Mouse (Mus musculus) frontal cortex, postnatal 36 days (tissue): ENCODE data around the gene Rhod.
"Not testable (repeated sequence)": the region's sequence is repeated elsewhere in the genome, so short reads cannot be mapped to it uniquely, and the experiment has no call there.

ENCODE experiments used
- DNase-seq, 2 experiments: peaks; one replicate each; pipeline ENCODE4 v3.0.0; 2022; ENCODE audit warnings: low spot score in 2 of 2

The Rhod gene

GRCm38 (mm10) chr19:4409062-4409461, 30.2 kb downstream of the Rhod start:
- DNase-seq = no peak

DNA sequence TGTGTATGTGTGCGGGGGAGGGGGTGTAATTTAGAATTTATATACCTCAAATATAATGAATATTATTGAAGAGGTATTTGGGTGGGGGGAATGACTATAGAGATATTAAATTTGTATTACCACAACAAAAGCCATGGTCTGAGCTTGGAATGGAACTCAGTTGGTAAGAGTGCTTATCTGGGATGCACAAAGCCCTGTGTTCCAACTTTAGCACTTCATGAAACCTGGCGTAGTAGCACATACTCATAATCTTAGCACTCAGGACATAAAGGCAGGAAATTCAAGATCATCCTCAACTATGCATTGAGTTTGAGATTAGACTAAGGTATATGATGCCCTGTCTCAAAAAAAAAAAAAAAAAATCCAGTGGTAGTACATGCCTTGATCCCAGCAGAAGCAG, 34.4 kb downstream of the Rhod start:
- no peak for DNase-seq

DNA sequence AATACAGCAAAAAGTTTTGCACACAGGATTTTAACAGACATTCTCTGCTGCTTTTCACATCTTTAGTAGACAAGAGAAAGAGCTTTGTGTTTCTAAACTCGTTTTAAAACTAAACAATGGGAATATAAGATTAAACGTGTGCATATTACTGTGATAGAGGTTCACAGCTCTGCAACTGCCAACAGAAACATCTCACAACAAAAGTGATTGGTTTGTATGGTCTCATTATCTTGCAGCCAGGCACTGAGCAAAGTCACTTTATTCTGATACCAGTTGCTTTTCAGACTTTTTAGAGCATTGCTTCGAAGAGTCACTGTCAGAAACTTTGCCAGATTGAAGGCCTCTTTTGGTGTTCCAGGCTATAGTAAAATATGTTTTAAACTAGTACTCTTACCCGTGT, 40.3 kb downstream of the Rhod start:
- DNase-seq = no peak

GRCm38 (mm10) chr19:4398630-4398948, 40.6 kb downstream of the Rhod start:
- no peak for DNase-seq

DNA sequence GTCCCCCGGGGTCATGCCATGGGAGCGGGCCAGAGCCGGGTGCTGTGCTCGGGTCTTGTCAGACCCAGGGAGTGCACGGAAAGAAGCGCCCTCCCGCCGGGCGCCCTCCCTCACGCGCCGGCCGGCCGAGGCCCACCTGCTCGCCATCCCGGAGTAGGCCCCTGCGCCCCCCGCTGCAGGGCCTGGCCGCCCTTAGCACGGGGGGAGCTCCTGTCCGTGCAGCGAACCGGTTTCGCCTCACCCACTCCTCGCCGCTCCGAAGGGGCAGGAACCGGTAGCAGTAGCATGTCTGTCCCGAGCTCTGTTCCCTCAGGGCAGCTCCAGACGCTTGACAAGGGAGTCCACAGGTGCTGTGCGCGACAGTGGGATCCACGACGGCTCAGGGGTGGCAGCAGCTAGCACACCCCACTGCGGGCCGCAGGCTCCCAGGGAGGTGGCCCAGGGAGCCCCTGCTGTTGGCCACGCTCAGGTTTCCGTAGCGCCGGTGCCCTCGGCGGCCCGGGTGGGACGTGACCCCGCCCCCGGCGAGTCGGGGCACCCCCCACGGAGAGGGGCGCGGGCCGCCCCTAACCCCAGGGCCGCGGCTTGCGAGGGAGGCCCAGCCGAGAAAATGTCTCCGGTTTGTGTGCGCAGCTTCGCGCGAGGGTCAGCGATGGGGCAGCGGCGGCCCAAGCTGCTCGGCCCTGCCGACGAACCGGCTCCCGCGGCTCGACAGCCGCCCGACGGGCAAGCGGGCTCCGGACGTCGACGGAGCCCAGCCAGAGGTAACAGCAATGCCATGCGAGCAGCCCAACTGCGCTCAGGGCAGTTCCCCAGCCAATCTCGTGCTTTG, 41.2 kb downstream of the Rhod start, which contains the start of gene Kdm2a:
TSS of gene Kdm2a (minus strand) at position 488 of the 832 bp plus-strand sequence.
- peak; percentile 50 for DNase-seq

DNA sequence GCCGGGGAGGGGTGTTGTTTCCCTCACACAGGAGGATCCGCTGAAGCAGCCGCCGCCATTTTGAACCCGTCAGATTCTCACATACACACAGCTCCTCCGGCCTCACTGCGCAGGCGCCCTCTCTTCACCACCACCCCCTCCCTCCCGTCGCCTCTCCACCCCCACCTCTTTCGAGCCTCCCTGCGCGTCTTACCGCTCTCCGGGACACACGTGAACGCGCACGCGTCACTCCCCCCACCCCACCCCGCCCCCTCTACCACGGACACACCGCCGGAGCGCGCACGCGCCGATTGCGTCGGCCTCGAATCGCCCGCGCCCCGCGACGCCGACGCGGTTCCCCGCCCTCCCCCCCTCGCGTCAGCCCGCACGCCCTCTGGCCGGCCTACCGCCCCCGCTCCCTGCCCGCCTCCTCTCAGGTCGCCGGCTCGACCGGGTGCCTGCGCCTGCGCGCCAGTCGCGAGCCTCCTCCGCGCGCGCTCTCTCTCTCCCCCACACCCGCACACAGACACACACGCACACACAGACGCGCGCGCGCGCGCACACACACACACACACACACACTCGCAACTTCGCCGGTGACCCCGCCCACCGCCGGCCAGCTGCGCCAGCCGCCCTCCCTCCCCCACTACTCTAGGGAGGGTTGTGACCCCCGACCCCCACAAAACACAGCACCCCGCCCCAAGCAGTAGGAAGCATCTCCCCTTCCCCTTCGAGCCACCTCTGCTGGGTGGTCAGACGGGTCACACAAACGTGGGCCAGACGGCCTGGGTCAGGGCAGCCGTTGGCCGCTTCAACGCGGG, 42.0 kb downstream of the Rhod start:
- DNase-seq = peak; percentile 93 to 94

GRCm38 (mm10) chr19:4396081-4396997, 42.9 kb downstream of the Rhod start:
- DNase-seq = peak; percentile 9 to 12

DNA sequence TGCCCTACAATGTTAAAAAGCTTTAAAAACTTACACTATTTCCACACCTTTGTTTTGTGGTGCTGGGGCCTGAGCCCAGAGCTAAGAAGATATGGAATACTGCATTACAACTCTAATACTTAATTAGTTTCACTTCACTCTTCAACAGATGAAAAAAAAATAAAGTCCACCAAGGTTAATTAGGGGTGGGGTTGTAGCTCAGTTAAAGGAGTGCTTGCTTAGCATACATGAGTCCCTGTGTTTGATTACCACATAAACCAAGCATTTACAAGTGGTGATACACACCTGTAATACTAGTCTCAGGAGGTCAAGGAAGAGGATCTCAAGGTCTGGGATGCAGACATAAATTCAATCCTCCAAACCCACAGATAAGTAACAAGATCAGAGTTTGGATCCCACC, 52.0 kb downstream of the Rhod start:
- no peak for DNase-seq

GRCm38 (mm10) chr19:4385026-4385425, 54.2 kb downstream of the Rhod start:
- DNase-seq = no peak

- DNase-seq = no peak
These were observed 54.9 kb downstream of the Rhod start for GRCm38 (mm10) chr19:4384322-4384721.

- DNase-seq = no peak
These were observed 55.9 kb downstream of the Rhod start for GRCm38 (mm10) chr19:4383306-4383705.

DNA sequence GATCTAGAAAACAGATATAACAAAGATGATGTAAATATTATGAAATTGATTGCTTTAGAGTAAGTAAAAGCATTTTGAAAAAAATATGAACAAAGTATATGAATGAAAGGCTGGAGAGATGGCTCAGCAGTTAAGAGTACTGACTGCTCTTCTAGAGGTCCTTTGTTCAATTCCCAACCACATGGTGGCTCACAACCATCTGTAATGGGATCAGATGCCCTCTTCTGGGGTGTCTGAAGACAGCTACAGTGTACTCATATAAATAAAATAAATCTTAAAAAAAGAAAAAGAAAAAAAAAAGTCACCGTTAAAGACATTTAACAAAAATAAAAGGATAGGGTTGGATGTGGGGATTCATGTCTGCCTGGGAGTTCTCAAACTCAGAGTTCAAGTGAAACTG, 56.9 kb downstream of the Rhod start:
- DNase-seq = not testable (repeated sequence)
